Mouse (Mus musculus): ENCODE measurements around the gene Cfdp1.
"Not testable (repeated sequence)": the region's sequence is repeated elsewhere in the genome, so short reads cannot be mapped to it uniquely, and the experiment has no call there.

The Cfdp1 gene

GRCm38 (mm10) chr8:111853219-111853618 is 872 bp downstream of the Cfdp1 start:
- not testable (repeated sequence) for DNase-seq

- DNase-seq, result no peak
These were observed 7.3 kb downstream of the Cfdp1 start for GRCm38 (mm10) chr8:111846746-111847145.

- no peak for DNase-seq
These were observed 18.6 kb downstream of the Cfdp1 start for GRCm38 (mm10) chr8:111835540-111835939.

GRCm38 (mm10) chr8:111834011-111834410 is 20.1 kb downstream of the Cfdp1 start:
- no peak for DNase-seq

GRCm38 (mm10) chr8:111832983-111833382 is 21.1 kb downstream of the Cfdp1 start:
- no peak for DNase-seq

- DNase-seq, result no peak
These were observed 22.1 kb downstream of the Cfdp1 start for GRCm38 (mm10) chr8:111831996-111832395.

- no peak for DNase-seq
These were observed 25.5 kb downstream of the Cfdp1 start for GRCm38 (mm10) chr8:111828595-111828994.

- DNase-seq, result no peak
These were observed 28.9 kb downstream of the Cfdp1 start for GRCm38 (mm10) chr8:111825219-111825618.

- DNase-seq, result no peak
These were observed 29.8 kb downstream of the Cfdp1 start for GRCm38 (mm10) chr8:111824334-111824733.

GRCm38 (mm10) chr8:111821199-111821598 is 32.9 kb downstream of the Cfdp1 start:
- DNase-seq, result peak; percentile 64

- no peak for DNase-seq
These were observed 33.4 kb downstream of the Cfdp1 start for GRCm38 (mm10) chr8:111820691-111821090.

GRCm38 (mm10) chr8:111820018-111820417 is 34.1 kb downstream of the Cfdp1 start:
- no peak for DNase-seq

- DNase-seq, result no peak
These were observed 35.5 kb downstream of the Cfdp1 start for GRCm38 (mm10) chr8:111818556-111818955.

GRCm38 (mm10) chr8:111815078-111815477 is 39.0 kb downstream of the Cfdp1 start:
- DNase-seq, result no peak

GRCm38 (mm10) chr8:111813818-111814217 is 40.3 kb downstream of the Cfdp1 start:
- no peak for DNase-seq

GRCm38 (mm10) chr8:111812835-111813234 is 41.3 kb downstream of the Cfdp1 start:
- no peak for DNase-seq

GRCm38 (mm10) chr8:111810656-111811336 is 43.3 kb downstream of the Cfdp1 start:
- no peak for DNase-seq

GRCm38 (mm10) chr8:111808891-111809622 is 45.0 kb downstream of the Cfdp1 start:
- DNase-seq, result no peak

GRCm38 (mm10) chr8:111808006-111808405 is 46.1 kb downstream of the Cfdp1 start:
- DNase-seq, result no peak

GRCm38 (mm10) chr8:111803362-111803761 is 50.7 kb downstream of the Cfdp1 start:
- DNase-seq, result no peak

- DNase-seq, result no peak
These were observed 51.8 kb downstream of the Cfdp1 start for GRCm38 (mm10) chr8:111802256-111802655.

- no peak for DNase-seq
These were observed 52.6 kb downstream of the Cfdp1 start for GRCm38 (mm10) chr8:111801456-111801855.

GRCm38 (mm10) chr8:111796528-111796927 is 57.6 kb downstream of the Cfdp1 start:
- no peak for DNase-seq

- DNase-seq, result no peak
These were observed 60.7 kb downstream of the Cfdp1 start for GRCm38 (mm10) chr8:111793324-111793917.

All from thymus, postnatal 25 days (tissue).